Mouse (Mus musculus) retina, postnatal 7 days (tissue): ENCODE data around the gene Efna3.

Experiments used
- DNase-seq: peaks from one replicate; pipeline ENCODE4 v3.0.0-alpha.2; 2012; ENCODE audit warnings: low read depth, low spot score

Gene Efna3

DNA sequence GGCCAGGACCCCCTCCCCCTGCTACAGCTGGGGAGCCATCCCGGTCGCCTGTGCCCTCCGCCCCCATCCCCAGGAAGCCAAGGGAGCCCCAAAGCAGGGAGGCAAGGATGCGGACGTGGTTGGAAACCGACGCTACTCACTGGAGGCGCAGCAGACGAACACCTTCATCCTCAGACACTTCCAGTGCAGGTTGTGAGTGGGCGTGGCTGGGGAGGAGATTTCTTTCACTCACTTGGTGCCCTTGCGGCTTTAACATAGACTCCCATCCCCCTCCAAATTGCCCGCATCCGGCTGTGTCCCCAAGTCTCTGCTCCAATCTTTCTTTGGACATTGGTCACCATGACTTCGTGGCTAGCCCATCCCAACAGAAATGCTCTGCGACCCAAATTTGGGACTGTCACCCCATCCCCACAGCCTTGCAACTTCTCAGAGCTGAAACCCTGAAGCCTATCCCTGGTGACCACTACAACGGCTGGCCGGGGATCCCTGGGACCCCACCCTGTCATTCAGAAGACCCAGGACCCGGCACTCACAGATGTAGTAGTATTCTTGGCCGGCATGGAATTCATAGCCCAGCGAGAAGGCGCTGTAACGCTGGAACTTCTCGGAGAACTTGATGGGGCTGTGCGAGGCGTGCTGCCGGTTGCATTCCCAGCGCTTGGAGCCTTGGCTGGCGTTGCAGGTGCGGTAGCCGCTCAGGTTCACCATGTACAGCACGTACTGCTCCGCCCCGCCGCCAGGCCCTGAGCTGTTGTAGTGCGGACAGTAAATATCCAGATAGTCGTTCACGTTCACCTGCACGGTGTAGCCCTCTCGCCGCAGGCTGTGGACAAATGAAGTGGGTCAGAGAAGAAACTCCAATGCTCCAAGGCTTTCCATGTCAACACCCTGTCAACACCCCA is 6.6 kb downstream of the Efna3 start:
- no peak for DNase-seq

GRCm38 (mm10) chr3:89315195-89315929 is 7.4 kb downstream of the Efna3 start:
- DNase-seq = peak; percentile 67

DNA sequence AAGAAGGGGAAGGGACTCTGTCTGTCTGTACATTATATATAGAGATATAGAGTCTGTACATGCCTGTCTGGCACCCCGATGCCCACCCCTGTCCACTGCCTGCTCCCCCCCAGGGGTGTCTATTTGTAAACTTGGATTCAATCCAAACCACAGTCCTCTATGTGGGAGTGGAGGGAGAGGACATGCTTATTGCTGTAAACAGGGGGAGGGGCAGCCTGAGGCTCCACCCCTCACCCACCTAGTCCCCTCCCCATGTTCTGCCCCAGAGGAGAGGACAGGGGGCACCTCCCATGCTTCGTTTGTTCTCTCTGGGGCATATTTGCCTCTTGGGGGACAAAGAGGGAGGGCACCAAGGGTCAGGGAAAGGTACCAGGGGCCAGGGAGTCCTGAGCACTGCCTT is 8.0 kb downstream of the Efna3 start:
- DNase-seq = no peak

- no peak for DNase-seq
These were observed 8.4 kb downstream of the Efna3 start for GRCm38 (mm10) chr3:89314340-89314739.

GRCm38 (mm10) chr3:89308089-89308488 is 14.7 kb downstream of the Efna3 start:
- DNase-seq = peak; percentile 66

- no peak for DNase-seq
These were observed 17.0 kb downstream of the Efna3 start for GRCm38 (mm10) chr3:89305551-89306325.

- no peak for DNase-seq
These were observed 17.7 kb downstream of the Efna3 start for GRCm38 (mm10) chr3:89305105-89305504.

GRCm38 (mm10) chr3:89304440-89304839 is 18.3 kb downstream of the Efna3 start:
- DNase-seq = no peak

DNA sequence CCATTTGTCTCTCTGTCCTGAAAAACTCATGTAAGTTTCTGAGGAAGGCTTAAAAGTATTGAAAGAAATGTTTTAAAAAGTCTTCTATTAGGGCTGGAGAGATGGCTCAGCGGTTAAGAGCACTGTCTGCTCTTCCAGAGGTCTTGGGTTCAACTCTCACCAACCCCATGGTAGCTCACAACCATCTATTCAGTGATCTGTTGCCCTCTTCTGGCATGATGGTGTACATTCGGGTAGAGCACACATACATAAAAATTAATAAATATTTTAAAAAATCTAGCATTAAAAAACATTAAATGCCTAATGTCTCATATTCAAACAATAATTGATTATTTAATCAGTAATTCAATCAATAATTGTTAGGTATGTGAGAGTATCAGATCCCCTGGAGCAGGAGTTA is 22.3 kb downstream of the Efna3 start:
- no peak for DNase-seq

DNA sequence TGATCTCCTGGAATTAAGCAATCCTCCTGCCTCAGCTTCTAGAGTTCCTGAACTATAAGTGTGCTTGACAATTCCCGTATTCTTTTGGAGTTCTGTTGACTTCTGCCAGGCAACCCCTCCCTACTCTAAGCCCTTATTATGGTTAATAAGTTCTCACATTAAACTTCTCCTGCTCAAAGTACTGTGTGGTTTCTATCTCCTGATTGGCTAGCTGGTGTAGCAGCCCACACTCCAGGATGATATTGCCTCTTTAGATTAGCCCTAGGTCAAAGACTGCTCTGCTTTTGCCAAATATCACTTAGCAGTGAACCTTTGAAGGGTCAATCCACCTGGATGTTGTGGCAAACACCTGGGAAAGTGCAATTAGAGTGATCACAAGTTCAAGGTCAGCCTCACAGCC is 22.7 kb downstream of the Efna3 start:
- DNase-seq = no peak

GRCm38 (mm10) chr3:89299499-89299898 is 23.3 kb downstream of the Efna3 start:
- no peak for DNase-seq

GRCm38 (mm10) chr3:89298908-89299307 is 23.9 kb downstream of the Efna3 start:
- DNase-seq = no peak

DNA sequence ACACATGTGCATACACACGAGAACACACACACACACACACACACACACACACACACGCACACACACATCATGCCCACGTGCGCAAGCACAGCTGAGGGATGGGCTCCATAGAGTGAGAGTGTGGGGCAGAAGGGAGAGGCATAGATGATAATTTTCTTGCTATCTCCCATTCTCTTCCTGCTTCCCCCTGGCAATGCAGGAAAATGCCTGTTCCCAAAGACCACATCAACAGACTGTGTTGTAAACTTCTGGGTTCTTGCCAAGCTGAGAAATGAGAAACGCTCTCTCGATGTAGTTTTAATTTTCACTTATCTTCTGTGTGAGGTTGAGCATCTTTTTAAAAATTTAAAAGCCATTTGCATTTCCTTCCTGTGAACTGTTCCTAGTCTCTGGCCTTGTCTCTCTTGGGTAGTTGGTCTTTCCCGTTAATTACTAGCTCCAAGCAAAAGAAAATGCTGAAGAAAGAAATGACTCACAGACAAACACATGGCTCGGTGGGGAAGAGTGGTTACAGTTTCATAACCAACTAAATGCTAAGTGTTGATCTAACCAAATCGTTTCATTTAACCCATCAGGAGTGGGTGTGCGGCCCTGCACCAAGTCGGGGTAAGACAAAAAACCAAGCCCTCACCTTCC is 25.9 kb downstream of the Efna3 start:
- DNase-seq = no peak

- DNase-seq = no peak
These were observed 27.0 kb downstream of the Efna3 start for GRCm38 (mm10) chr3:89295685-89296230.

DNA sequence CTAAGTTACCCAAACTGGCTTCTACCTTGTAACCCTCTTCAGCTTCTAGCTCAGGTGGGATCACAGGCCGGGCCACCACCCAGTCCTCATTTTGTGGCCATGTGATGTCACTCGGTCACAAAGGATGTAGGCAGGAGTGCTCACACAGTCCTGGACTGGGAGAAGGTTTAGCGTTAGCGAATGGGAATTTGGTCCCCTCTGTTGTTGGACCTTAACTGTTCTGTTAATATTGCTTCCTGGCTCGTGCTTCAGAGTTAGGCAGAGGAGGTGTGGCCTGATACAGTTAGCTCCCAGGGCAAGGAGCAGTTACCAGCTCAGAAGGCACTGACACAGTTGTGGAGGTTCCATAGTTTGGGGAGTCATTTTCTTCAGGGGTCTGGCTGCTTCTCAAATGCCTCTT is 28.6 kb downstream of the Efna3 start:
- no peak for DNase-seq

- DNase-seq = no peak
These were observed 29.4 kb downstream of the Efna3 start for GRCm38 (mm10) chr3:89293247-89293918.

DNA sequence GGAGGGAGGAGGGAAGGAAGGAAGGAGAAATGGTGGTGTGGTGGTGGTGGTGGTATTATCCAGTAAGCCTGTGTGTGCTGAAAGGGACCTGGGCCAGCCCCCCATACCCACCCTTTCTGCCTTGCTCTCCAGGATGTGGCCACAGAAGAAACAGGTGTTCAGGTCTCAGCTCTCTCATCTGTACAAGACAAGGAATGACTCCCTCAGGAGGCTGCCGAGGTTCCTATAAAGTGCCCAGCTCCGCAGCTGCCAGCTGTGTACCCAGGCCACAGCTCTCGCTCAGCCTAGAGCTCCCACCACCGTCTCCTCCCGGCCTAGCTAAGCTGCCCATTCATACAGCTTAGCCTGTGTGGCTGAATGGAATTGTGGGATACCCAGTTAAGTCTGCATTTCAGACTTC is 30.5 kb downstream of the Efna3 start:
- no peak for DNase-seq

- DNase-seq = no peak
These were observed 30.9 kb downstream of the Efna3 start for GRCm38 (mm10) chr3:89291874-89292273.

- DNase-seq = no peak
These were observed 34.2 kb downstream of the Efna3 start for GRCm38 (mm10) chr3:89288503-89288928.

GRCm38 (mm10) chr3:89287286-89287685 is 35.5 kb downstream of the Efna3 start:
- DNase-seq = no peak

DNA sequence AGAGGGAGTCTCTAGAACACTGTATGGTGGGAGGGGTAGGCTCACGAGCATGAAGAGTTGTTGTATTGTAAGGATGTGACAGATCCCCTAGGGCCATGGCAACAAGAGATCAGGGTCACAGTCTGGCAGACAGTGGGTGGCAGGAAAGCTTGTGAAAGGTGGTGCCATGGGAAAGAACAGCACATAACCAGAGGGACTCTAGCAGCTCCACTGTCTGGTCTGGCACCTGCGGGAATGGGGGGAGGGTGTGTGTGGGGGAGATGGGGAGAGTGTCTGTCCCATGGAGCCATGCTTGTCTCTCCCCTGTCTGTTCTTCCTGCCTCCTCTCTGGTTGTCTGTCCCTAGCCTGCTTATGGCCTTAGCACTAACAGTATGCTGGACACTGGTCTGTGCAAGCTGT is 37.2 kb downstream of the Efna3 start:
- no peak for DNase-seq
